Mouse (Mus musculus): ENCODE data around the gene Gemin2. TPM values are rescaled to one million over a fixed set of nuclear protein-coding genes. Genes with fewer than 3 reads are reported as not detected.
"Not testable (repeated sequence)": the region's sequence is repeated elsewhere in the genome, so short reads cannot be mapped to it uniquely, and the experiment has no call there.

The Gemin2 gene
- polyA plus RNA-seq, 1 experiment from 2014 or later: 25.5 TPM

- 67% methylated on average over 4 of the region's 4 CpGs for WGBS (ENCODE audit: insufficient replicate concordance)
- no peaks in the 10 kb centered on the region for H3K27me3 ChIP-seq
- no peaks in the 10 kb centered on the region for H3K9me3 ChIP-seq (replicated peaks)
- H3K27ac ChIP-seq: no peak overlapping the region
- H3K4me1 ChIP-seq (replicated peaks): no peaks in the 10 kb centered on the region
- DNase-seq: no peak
- no peak overlapping the region for H3K4me2 ChIP-seq
- no peak for ATAC-seq (ENCODE audit: low read depth)
- no peak overlapping the region for H3K9ac ChIP-seq
- H3K36me3 ChIP-seq: peaks cover 80% of the 10 kb centered on the region
- H3K4me3 ChIP-seq (replicated peaks): no peak overlapping the region
Measured at GRCm38 (mm10) chr12:59021306-59021705, 8.1 kb downstream of the Gemin2 start.

GRCm38 (mm10) chr12:59032101-59032500 is 18.9 kb downstream of the Gemin2 start:
- Histone ChIP-seq H3K9ac (no peak overlapping the region), H3K4me2 (no peak overlapping the region), H3K4me3 (replicated peaks) (no peak overlapping the region), H3K27ac (no peak overlapping the region), H3K27me3 (no peaks in the 10 kb centered on the region), H3K9me3 (replicated peaks) (no peaks in the 10 kb centered on the region), H3K4me1 (replicated peaks) (no peaks in the 10 kb centered on the region), H3K36me3 (peaks cover 18% of the 10 kb centered on the region)
- DNase-seq (no peak), ATAC-seq (ENCODE audit: low read depth) (peak; percentile 62; the same call in 1 of the 2 replicates)
- WGBS (ENCODE audit: insufficient replicate concordance): 30% methylated on average over 5 of the region's 5 CpGs

- ATAC-seq (ENCODE audit: low read depth): no peak
- WGBS (ENCODE audit: insufficient replicate concordance): 53% methylated on average over 10 of the region's 10 CpGs
- Histone ChIP-seq H3K4me3 (replicated peaks) (no peak overlapping the region), H3K9ac (no peak overlapping the region; the same call in 1 of the 2 replicates), H3K9me3 (replicated peaks) (no peaks in the 10 kb centered on the region), H3K36me3 (peaks cover 20% of the 10 kb centered on the region), H3K27ac (peak overlapping the region; percentile 91; the same call in 1 of the 2 replicates), H3K4me1 (replicated peaks) (peaks cover 20% of the 10 kb centered on the region), H3K27me3 (no peaks in the 10 kb centered on the region), H3K4me2 (peak overlapping the region; percentile 48; the same call in 1 of the 2 replicates)
- no peak for DNase-seq
Measured at GRCm38 (mm10) chr12:59039162-59039970, 26.2 kb downstream of the Gemin2 start.

GRCm38 (mm10) chr12:59039971-59040844 is 27.0 kb downstream of the Gemin2 start:
- WGBS (ENCODE audit: insufficient replicate concordance): 2% methylated on average over 23 of the region's 23 CpGs
- H3K4me1 ChIP-seq (replicated peaks): peaks cover 20% of the 10 kb centered on the region
- peak overlapping the region; percentile 48 for H3K4me2 ChIP-seq
- no peaks in the 10 kb centered on the region for H3K27me3 ChIP-seq
- H3K36me3 ChIP-seq: peaks cover 29% of the 10 kb centered on the region
- DNase-seq (peak; percentile 74), ATAC-seq (ENCODE audit: low read depth) (peak; percentile 91)
- no peaks in the 10 kb centered on the region for H3K9me3 ChIP-seq (replicated peaks)
- H3K27ac ChIP-seq: peak overlapping the region; percentile 91
- peak overlapping the region; percentile 16; the same call in 1 of the 2 replicates for H3K4me3 ChIP-seq (replicated peaks)
- peak overlapping the region; percentile 59 for H3K9ac ChIP-seq

- no peaks in the 10 kb centered on the region for H3K9me3 ChIP-seq (replicated peaks)
- 6% methylated on average over 7 of the region's 7 CpGs for WGBS (ENCODE audit: insufficient replicate concordance)
- no peaks in the 10 kb centered on the region for H3K27me3 ChIP-seq
- peaks cover 35% of the 10 kb centered on the region for H3K36me3 ChIP-seq
- no peak overlapping the region for H3K4me2 ChIP-seq
- H3K27ac ChIP-seq: peak overlapping the region; percentile 91
- no peak overlapping the region for H3K4me3 ChIP-seq (replicated peaks)
- ATAC-seq (ENCODE audit: low read depth) (peak; percentile 66), DNase-seq (no peak)
- peak overlapping the region; percentile 59; the same call in 1 of the 2 replicates for H3K9ac ChIP-seq
- H3K4me1 ChIP-seq (replicated peaks): peaks cover 20% of the 10 kb centered on the region
Measured at GRCm38 (mm10) chr12:59040851-59041250, 27.7 kb downstream of the Gemin2 start.

- 61% methylated on average over 3 of the region's 3 CpGs for WGBS (ENCODE audit: insufficient replicate concordance)
- no peak for ATAC-seq (ENCODE audit: low read depth)
- no peak overlapping the region for H3K27ac ChIP-seq
Measured at GRCm38 (mm10) chr12:59052470-59052869, 39.3 kb downstream of the Gemin2 start.

GRCm38 (mm10) chr12:59053166-59053565 is 40.0 kb downstream of the Gemin2 start:
- H3K9me3 ChIP-seq (replicated peaks): no peaks in the 10 kb centered on the region
- H3K36me3 ChIP-seq: peaks cover 66% of the 10 kb centered on the region
- peak; percentile 38 for DNase-seq
- H3K27me3 ChIP-seq: no peaks in the 10 kb centered on the region
- H3K27ac ChIP-seq: peak overlapping the region; percentile 61
- H3K9ac ChIP-seq: no peak overlapping the region
- 34% methylated on average over 5 of the region's 5 CpGs for WGBS (ENCODE audit: insufficient replicate concordance)
- peaks cover 57% of the 10 kb centered on the region for H3K4me1 ChIP-seq (replicated peaks)
- peak; percentile 89 for ATAC-seq (ENCODE audit: low read depth)
- peak overlapping the region; percentile 29 for H3K4me2 ChIP-seq
- no peak overlapping the region for H3K4me3 ChIP-seq (replicated peaks)

More at GRCm38 (mm10) chr12:59052470-59052869, 39.3 kb downstream of the Gemin2 start:
- no peak for DNase-seq
- H3K36me3 ChIP-seq: peaks cover 65% of the 10 kb centered on the region
- H3K4me1 ChIP-seq (replicated peaks): peaks cover 53% of the 10 kb centered on the region
- H3K4me3 ChIP-seq (replicated peaks): no peak overlapping the region
- H3K27me3 ChIP-seq: no peaks in the 10 kb centered on the region
- H3K4me2 ChIP-seq: no peak overlapping the region
- H3K9me3 ChIP-seq (replicated peaks): no peaks in the 10 kb centered on the region
- H3K9ac ChIP-seq: no peak overlapping the region

GRCm38 (mm10) chr12:59053976-59054375 is 40.8 kb downstream of the Gemin2 start:
- no peak overlapping the region for H3K4me3 ChIP-seq (replicated peaks)
- H3K4me1 ChIP-seq (replicated peaks): peaks cover 65% of the 10 kb centered on the region
- ATAC-seq (ENCODE audit: low read depth) (no peak), DNase-seq (no peak)
- no peaks in the 10 kb centered on the region for H3K9me3 ChIP-seq (replicated peaks)
- H3K36me3 ChIP-seq: peaks cover 67% of the 10 kb centered on the region
- H3K4me2 ChIP-seq: 0 out of 2 replicates have a peak overlapping the region, but pooled peaks have one; percentile 7
- no peak overlapping the region for H3K27ac ChIP-seq
- H3K27me3 ChIP-seq: no peaks in the 10 kb centered on the region
- H3K9ac ChIP-seq: peak overlapping the region; percentile 3; the same call in 1 of the 2 replicates

- Histone ChIP-seq H3K27ac (no peak overlapping the region), H3K36me3 (peaks cover 63% of the 10 kb centered on the region), H3K4me3 (replicated peaks) (no peak overlapping the region), H3K4me2 (no peak overlapping the region), H3K4me1 (replicated peaks) (peaks cover 78% of the 10 kb centered on the region), H3K9ac (no peak overlapping the region), H3K27me3 (no peaks in the 10 kb centered on the region), H3K9me3 (replicated peaks) (no peaks in the 10 kb centered on the region)
- no peak for DNase-seq
- ATAC-seq (ENCODE audit: low read depth): no peak
- 57% methylated on average over 4 of the region's 4 CpGs for WGBS (ENCODE audit: insufficient replicate concordance)
Measured at GRCm38 (mm10) chr12:59055196-59055850, 42.1 kb downstream of the Gemin2 start.

- H3K4me2 ChIP-seq: no peak overlapping the region
- no peaks in the 10 kb centered on the region for H3K27me3 ChIP-seq
- H3K36me3 ChIP-seq: peaks cover 59% of the 10 kb centered on the region
- no peak overlapping the region for H3K4me3 ChIP-seq (replicated peaks)
- peaks cover 81% of the 10 kb centered on the region for H3K4me1 ChIP-seq (replicated peaks)
- ATAC-seq (ENCODE audit: low read depth): no peak
- DNase-seq: no peak
- no peak overlapping the region for H3K27ac ChIP-seq
- H3K9me3 ChIP-seq (replicated peaks): no peaks in the 10 kb centered on the region
- 90% methylated on average over 11 of the region's 11 CpGs for WGBS (ENCODE audit: insufficient replicate concordance)
- no peak overlapping the region for H3K9ac ChIP-seq
Measured at GRCm38 (mm10) chr12:59056222-59056621, 43.0 kb downstream of the Gemin2 start.

- DNase-seq; H3K9ac ChIP-seq; H3K4me2 ChIP-seq; H3K27me3 ChIP-seq; H3K4me3 ChIP-seq (replicated peaks); H3K9me3 ChIP-seq (replicated peaks); H3K27ac ChIP-seq; ATAC-seq (ENCODE audit: low read depth): not testable (repeated sequence)
- peaks cover 49% of the 10 kb centered on the region for H3K36me3 ChIP-seq
- WGBS (ENCODE audit: insufficient replicate concordance): 72% methylated on average over 5 of the region's 5 CpGs
- peaks cover 67% of the 10 kb centered on the region for H3K4me1 ChIP-seq (replicated peaks)
Measured at GRCm38 (mm10) chr12:59058242-59058641, 45.0 kb downstream of the Gemin2 start.
